Mouse (Mus musculus): Measurements from ENCODE around the gene Ncoa3.

- TF ChIP-seq CTCF (IDR thresholded peaks at IDR 0.05; ENCODE audit: control insufficient read depth, insufficient read depth, insufficient read length) (no peak), FOSL1 (IDR thresholded peaks at IDR 0.05; ENCODE audit: insufficient read depth, low read length, poor library complexity, severe bottlenecking) (no peak)
Measured at GRCm38 (mm10) chr2:166051966-166052365, 59.5 kb downstream of the Ncoa3 start.

Measured in C2C12 (cell line).